Mouse (Mus musculus) layer of hippocampus, adult 2 months (tissue): Measurements from ENCODE around the gene Mrpl10. TPM values are rescaled to one million over a fixed set of nuclear protein-coding genes. Genes with fewer than 3 reads are reported as not detected.

Source experiments
- DNase-seq, 2 experiments: peaks; one replicate each; pipeline ENCODE4 v3.0.0; 2022; ENCODE audit warnings: low spot score in 2 of 2
- H3K27ac ChIP-seq: fragments of 200-600 bp; 2 replicates; pipeline ENCODE4 v1.8.1; 2022
- H3K4me3 ChIP-seq: fragments of 200-600 bp; 2 replicates; pipeline ENCODE4 v1.8.1; 2022; ENCODE audit warnings: mild to moderate bottlenecking
- CTCF ChIP-seq: fragments of 200-600 bp; conservative IDR thresholded peaks from 2 replicates; pipeline ENCODE4 v1.8.1; 2022; ENCODE audit warnings: antibody characterized with exemption, mild to moderate bottlenecking, moderate library complexity
- microRNA-seq, 2 experiments: library from miRNA; unstranded; fragments of <30 nt; microRNA quantifications; one replicate each; pipeline ENCODE4 v1.2.0; 2021
- total RNA-seq, 2 experiments: library from RNA; stranded (reverse); gene quantifications; 2 replicates each; pipeline ENCODE4 v1.2.3; 2021

Gene Mrpl10
- total RNA-seq, 2 experiments from 2014 or later: 74.0 to 81.6 TPM

- TF ChIP-seq CTCF: no peak
- H3K27ac ChIP-seq: no peak overlapping the region
- H3K4me3 ChIP-seq: no peak overlapping the region
- no peak for DNase-seq
Observed at GRCm38 (mm10) chr11:97094600-97094999, 53.2 kb downstream of the Mrpl10 start.

GRCm38 (mm10) chr11:97098791-97099190 is 57.4 kb downstream of the Mrpl10 start:
- DNase-seq: no peak
- H3K4me3 ChIP-seq: no peak overlapping the region; the same call in 1 of the 2 replicates
- H3K27ac ChIP-seq: no peak overlapping the region
- no peak for TF ChIP-seq CTCF

Small RNA genes lying within 50 kb of the gene (microRNA-seq; reads per million reads assigned to microRNA genes)
- 0 to 1.8 reads per million in 2 experiments for gene Mir8103

Other genes with a start within 250 kb of the Mrpl10 start
- gene Nfe2l1, start 211.6 kb upstream of the Mrpl10 start, total RNA-seq: 100 to 1,000 TPM; 221 to 229 TPM
- gene Copz2, start 191.7 kb upstream of the Mrpl10 start, total RNA-seq: 1 to 10 TPM; 5.9 to 7.0 TPM
- gene Cdk5rap3, start 125.1 kb upstream of the Mrpl10 start, total RNA-seq: 10 to 100 TPM; 34.5 to 41.6 TPM
- not detected for gene Prr15l, start 113.5 kb upstream of the Mrpl10 start, total RNA-seq
- 10 to 100 TPM; 36.7 to 36.8 TPM for gene Pnpo, start 97.6 kb upstream of the Mrpl10 start, total RNA-seq
- 10 to 100 TPM; 15.9 to 17.2 TPM for gene Sp2, start 58.6 kb upstream of the Mrpl10 start, total RNA-seq
- 1 to 10 TPM in 1 of 2 experiments, under 1 TPM in 1; 0.79 to 1.2 TPM for gene Sp6, start 28.2 kb upstream of the Mrpl10 start, total RNA-seq
- gene Scrn2, start 11.6 kb upstream of the Mrpl10 start, total RNA-seq: 1 to 10 TPM; 4.9 to 5.5 TPM
- 1 to 10 TPM; 1.1 to 1.2 TPM for gene Lrrc46, start 153 bp upstream of the Mrpl10 start, total RNA-seq
- gene Osbpl7, start 9.1 kb downstream of the Mrpl10 start, total RNA-seq: 10 to 100 TPM; 15.7 to 19.0 TPM
- under 1 TPM; 0.17 to 0.23 TPM for gene Tbx21, start 73.8 kb downstream of the Mrpl10 start, total RNA-seq
- gene Tbkbp1, start 109.9 kb downstream of the Mrpl10 start, total RNA-seq: 10 to 100 TPM; 91.8 to 96.9 TPM
- gene Kpnb1, start 146.3 kb downstream of the Mrpl10 start, total RNA-seq: 100 to 1,000 TPM; 128 to 133 TPM
- gene Npepps, start 239.1 kb downstream of the Mrpl10 start, total RNA-seq: 100 to 1,000 TPM; 142 to 151 TPM